Mouse (Mus musculus) E14TG2a.4 (cell line): ENCODE data around the gene Qrfpr.

Experiments used
- CTCF ChIP-seq: conservative IDR thresholded peaks from 2 replicates; pipeline ENCODE4 v1.5.1; 2014; ENCODE audit warnings: low read length
- NANOG ChIP-seq: IDR thresholded peaks from 2 replicates; pipeline ENCODE4 v1.6.1; 2014; ENCODE audit warnings: borderline replicate concordance, low read length, mixed read lengths
- POU5F1 ChIP-seq: IDR thresholded peaks from 2 replicates; pipeline ENCODE4 v1.6.1; 2014; ENCODE audit warnings: low read length, borderline replicate concordance

GRCm38 (mm10) chr3:36250585-36250984 is 28.5 kb upstream of the Qrfpr start:
- no peak for TF ChIP-seq CTCF
- TF ChIP-seq NANOG = no peak
- TF ChIP-seq POU5F1 = no peak
